Mouse (Mus musculus) heart, embryonic 14.5 days (tissue): ENCODE results near the gene Ttyh2. TPM values are rescaled to one million over a fixed set of nuclear protein-coding genes. Genes with fewer than 3 reads are reported as not detected.

Experiments
- ATAC-seq: fragments of 200-750 bp; cut with Nextera tagmentation; 2 replicates; pipeline ENCODE4 v1.8.0; 2017; ENCODE audit warnings: low read depth, moderate TSS enrichment; ENCODE audit not compliant: insufficient number of reproducible peaks, insufficient read depth, low FRiP score
- H3K27ac ChIP-seq, 2 experiments: fragments of 200-500 bp in 1 of 2; fragments of 300-500 bp in 1 of 2; sonication (generic) in 1 of 2; replicated peaks in 1 of 2; 2 replicates each; pipeline ENCODE4 v1.5.1; 2012 to 2014; ENCODE audit warnings: low read depth in 2 of 2, low read length in 2 of 2, control low read depth in 1 of 2, mild to moderate bottlenecking in 1 of 2, mixed read lengths in 1 of 2; ENCODE audit not compliant: control insufficient read depth in 1 of 2, insufficient read depth in 1 of 2
- H3K27me3 ChIP-seq: fragments of 300-500 bp; sonication (generic); 2 replicates; pipeline ENCODE4 v1.6.1; 2014; ENCODE audit warnings: mild to moderate bottlenecking, low read length, control low read depth; ENCODE audit not compliant: control insufficient read depth, insufficient read depth
- H3K36me3 ChIP-seq: fragments of 300-500 bp; sonication (generic); 2 replicates; pipeline ENCODE4 v1.6.1; 2014; ENCODE audit warnings: mild to moderate bottlenecking, control low read depth, low read length, mixed read lengths; ENCODE audit not compliant: control insufficient read depth, insufficient read depth
- H3K4me1 ChIP-seq, 2 experiments: fragments of 200-500 bp in 1 of 2; fragments of 300-500 bp in 1 of 2; sonication (generic) in 1 of 2; 2 replicates each; pipeline ENCODE4 v1.6.1; 2012 to 2014; ENCODE audit warnings: low read length in 2 of 2, control low read depth in 1 of 2, mixed read lengths in 1 of 2; ENCODE audit not compliant: control insufficient read depth in 2 of 2, insufficient read depth in 2 of 2
- H3K4me2 ChIP-seq: fragments of 300-500 bp; sonication (generic); 2 replicates; pipeline ENCODE4 v1.6.1; 2014; ENCODE audit warnings: mild to moderate bottlenecking, low read length
- H3K4me3 ChIP-seq, 2 experiments: fragments of 200-500 bp in 1 of 2; fragments of 300-500 bp in 1 of 2; sonication (generic) in 1 of 2; 2 replicates each; pipeline ENCODE4 v1.5.1; 2012 to 2014; ENCODE audit warnings: low read length in 2 of 2, mild to moderate bottlenecking in 2 of 2, control low read depth in 1 of 2, low read depth in 1 of 2, moderate library complexity in 1 of 2; ENCODE audit not compliant: control insufficient read depth in 1 of 2, insufficient read depth in 1 of 2
- H3K9ac ChIP-seq: fragments of 300-500 bp; sonication (generic); 2 replicates; pipeline ENCODE4 v1.6.1; 2014; ENCODE audit warnings: mild to moderate bottlenecking, low read length
- H3K9me3 ChIP-seq: fragments of 300-500 bp; sonication (generic); 2 replicates; pipeline ENCODE4 v1.6.1; 2016; ENCODE audit warnings: low read length, control low read depth; ENCODE audit not compliant: control insufficient read depth
- WGBS: fragments of 180-500 bp; shearing (Covaris S2); extraction: QIAGEN DNeasy Blood & Tissue Kit; methylation state at CpG from one replicate; pipeline ENCODE4 v1.1.7; 2014; 5-methylcytosine and 5-hydroxymethylcytosine counted together
- polyA plus RNA-seq: library from polyadenylated mRNA; unstranded; fragments of >200 nt; fragmentation: Nextera tagmentation; extraction: Ambion mirVana; gene quantifications from 2 replicates; pipeline ENCODE4 v1.2.1, GENCODE M21; 2014

The Ttyh2 gene
- polyA plus RNA-seq, 1 experiment from 2014 or later, result 7.9 TPM

- WGBS, result 65% methylated on average over 34 of the region's 35 CpGs
- H3K4me2 ChIP-seq, result peak overlapping the region; percentile 40
Observed at GRCm38 (mm10) chr11:114636727-114637505, 38.3 kb upstream of the Ttyh2 start.

GRCm38 (mm10) chr11:114638647-114639290 is 36.5 kb upstream of the Ttyh2 start:
- 70% methylated on average over 10 of the region's 10 CpGs for WGBS
- peaks cover 36% of the 10 kb centered on the region for H3K27me3 ChIP-seq
- H3K27ac ChIP-seq, result no peak overlapping the region
- 0 out of 4 replicates have a peak, but pooled peaks cover 0 to 2% of the 10 kb centered on the region in 2 experiments for H3K4me1 ChIP-seq
- no peak for ATAC-seq
- no peaks in the 10 kb centered on the region for H3K9me3 ChIP-seq
- H3K4me3 ChIP-seq, result no peak overlapping the region
- no peaks in the 10 kb centered on the region for H3K36me3 ChIP-seq
- no peak overlapping the region for H3K4me2 ChIP-seq
- H3K9ac ChIP-seq, result no peak overlapping the region

More at GRCm38 (mm10) chr11:114636727-114637505, 38.3 kb upstream of the Ttyh2 start:
- H3K4me1 ChIP-seq, result 0 out of 4 replicates have a peak, but pooled peaks cover 0 to 2% of the 10 kb centered on the region in 2 experiments
- no peak overlapping the region for H3K27ac ChIP-seq
- H3K9ac ChIP-seq, result no peak overlapping the region
- H3K9me3 ChIP-seq, result no peaks in the 10 kb centered on the region
- no peak for ATAC-seq
- peaks cover 36% of the 10 kb centered on the region for H3K27me3 ChIP-seq
- H3K4me3 ChIP-seq, result no peak overlapping the region
- no peaks in the 10 kb centered on the region for H3K36me3 ChIP-seq

- H3K27me3 ChIP-seq, result peaks cover 36% of the 10 kb centered on the region
- no peak overlapping the region for H3K4me3 ChIP-seq
- H3K36me3 ChIP-seq, result no peaks in the 10 kb centered on the region
- 0 out of 4 replicates have a peak, but pooled peaks cover 0 to 2% of the 10 kb centered on the region in 2 experiments for H3K4me1 ChIP-seq
- no peak overlapping the region for H3K9ac ChIP-seq
- no peaks in the 10 kb centered on the region for H3K9me3 ChIP-seq
- no peak for ATAC-seq
- H3K4me2 ChIP-seq, result peak overlapping the region; percentile 25; the same call in 1 of the 2 replicates
- H3K27ac ChIP-seq, result no peak overlapping the region
- 9% methylated on average over 19 of the region's 19 CpGs for WGBS
Observed at GRCm38 (mm10) chr11:114639681-114640103, 35.5 kb upstream of the Ttyh2 start.

GRCm38 (mm10) chr11:114640658-114641057 is 34.6 kb upstream of the Ttyh2 start:
- Histone ChIP-seq H3K4me2 (no peak overlapping the region), H3K36me3 (no peaks in the 10 kb centered on the region), H3K27me3 (peaks cover 35% of the 10 kb centered on the region), H3K4me1 (0 out of 4 replicates have a peak, but pooled peaks cover 0 to under 1% of the 10 kb centered on the region in 2 experiments), H3K9me3 (no peaks in the 10 kb centered on the region), H3K9ac (no peak overlapping the region), H3K4me3 (no peak overlapping the region), H3K27ac (no peak overlapping the region)
- ATAC-seq, result no peak
- 59% methylated on average over 6 of the region's 6 CpGs for WGBS

GRCm38 (mm10) chr11:114641136-114641535 is 34.1 kb upstream of the Ttyh2 start:
- Histone ChIP-seq H3K36me3 (no peaks in the 10 kb centered on the region), H3K4me1 (no peaks in the 10 kb centered on the region), H3K9ac (no peak overlapping the region), H3K4me3 (no peak overlapping the region), H3K27me3 (peaks cover 32% of the 10 kb centered on the region), H3K9me3 (peaks cover under 1% of the 10 kb centered on the region; the same call in 1 of the 2 replicates), H3K27ac (no peak overlapping the region), H3K4me2 (no peak overlapping the region)
- 85% methylated on average over 8 of the region's 8 CpGs for WGBS
- no peak for ATAC-seq

GRCm38 (mm10) chr11:114642184-114642583 is 33.0 kb upstream of the Ttyh2 start:
- no peaks in the 10 kb centered on the region for H3K4me1 ChIP-seq
- peaks cover 8% of the 10 kb centered on the region; the same call in 1 of the 2 replicates for H3K9me3 ChIP-seq
- H3K4me3 ChIP-seq, result no peak overlapping the region
- peaks cover 31% of the 10 kb centered on the region for H3K27me3 ChIP-seq
- no peak overlapping the region for H3K27ac ChIP-seq
- H3K9ac ChIP-seq, result no peak overlapping the region
- 52% methylated on average over 12 of the region's 12 CpGs for WGBS
- no peak overlapping the region for H3K4me2 ChIP-seq
- no peaks in the 10 kb centered on the region for H3K36me3 ChIP-seq
- no peak for ATAC-seq

- Histone ChIP-seq H3K9me3 (peaks cover 8% of the 10 kb centered on the region; the same call in 1 of the 2 replicates), H3K27me3 (peaks cover 23% of the 10 kb centered on the region), H3K4me3 (no peak overlapping the region), H3K4me1 (no peaks in the 10 kb centered on the region), H3K36me3 (no peaks in the 10 kb centered on the region), H3K4me2 (no peak overlapping the region), H3K9ac (no peak overlapping the region), H3K27ac (no peak overlapping the region)
- ATAC-seq, result no peak
- WGBS, result 67% methylated on average over 11 of the region's 11 CpGs
Observed at GRCm38 (mm10) chr11:114642926-114643325, 32.3 kb upstream of the Ttyh2 start.
